Mouse (Mus musculus) left cerebral cortex, postnatal 25 days (tissue): ENCODE measurements at regions not wholly inside any gene's neighbourhood (a gene's known extent, or its start where the extent isn't known, plus 50 kb on each side); places are given as distances from the start of the nearest gene placed in this dataset.

ENCODE experiments used
- DNase-seq, 2 experiments: peaks; one replicate each; pipeline ENCODE4 v3.0.0; 2022; ENCODE audit warnings: low spot score in 2 of 2, mixed read lengths in 1 of 2
- intact Hi-C: fragments of 180-260 bp; cut with DNase I; formaldehyde crosslinking; loops from one replicate; pipeline ENCODE4 v1.15.1; 2025

GRCm38 (mm10) chr3:50574388-50574787 lies 131.0 kb upstream of the Slc7a11 start:
- intact Hi-C loops = no loop called here
- no peak for DNase-seq

GRCm38 (mm10) chr3:50570027-50570426 lies 126.6 kb upstream of the Slc7a11 start:
- no peak for DNase-seq
- intact Hi-C loops = no loop called here

GRCm38 (mm10) chr3:50569565-50569964 lies 126.2 kb upstream of the Slc7a11 start:
- intact Hi-C loops = no loop called here

GRCm38 (mm10) chr3:50554150-50554549 lies 110.7 kb upstream of the Slc7a11 start:
- DNase-seq = no peak
- intact Hi-C loops = no loop called here

More at GRCm38 (mm10) chr3:50569565-50569964, 126.2 kb upstream of the Slc7a11 start:
- DNase-seq = peak; percentile 16 to 24

- DNase-seq = no peak
- intact Hi-C loops = no loop called here
Observed at GRCm38 (mm10) chr3:50548568-50548967, 105.2 kb upstream of the Slc7a11 start.

GRCm38 (mm10) chr3:50530654-50531053 lies 87.2 kb upstream of the Slc7a11 start:
- DNase-seq = no peak
- intact Hi-C loops = no loop called here

- intact Hi-C loops = no loop called here
- no peak for DNase-seq
Observed at GRCm38 (mm10) chr3:50524006-50524405, 80.6 kb upstream of the Slc7a11 start.

- intact Hi-C loops = no loop called here
- no peak for DNase-seq
Observed at GRCm38 (mm10) chr3:50507211-50507610, 63.8 kb upstream of the Slc7a11 start.
